Mouse (Mus musculus): ENCODE data around the gene Adarb1.

DNA sequence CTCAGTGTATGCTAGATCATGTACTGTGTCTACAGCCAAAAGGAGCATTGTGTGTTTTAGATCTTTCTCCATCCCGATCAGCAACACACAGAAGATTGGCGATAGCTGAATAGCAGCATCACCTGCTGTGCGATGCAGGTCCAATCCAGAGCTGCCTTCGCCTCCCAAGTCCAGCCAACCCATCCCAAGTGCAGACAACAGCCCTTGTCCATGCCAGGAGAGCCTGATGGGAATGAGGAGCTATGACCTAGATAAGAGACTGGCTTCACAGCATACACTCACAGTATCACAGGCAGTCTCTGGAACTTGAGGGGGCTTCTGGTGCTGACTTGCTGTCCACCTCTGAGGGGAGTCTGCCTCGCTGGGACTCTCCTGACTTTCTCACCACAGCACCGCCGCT lies 30.1 kb upstream of the Adarb1 start:
- no peak for TF ChIP-seq CTCF (IDR thresholded peaks at IDR 0.05)
- no peak for TF ChIP-seq POLR2A (IDR thresholded peaks at IDR 0.05; ENCODE audit: insufficient read depth, low read depth, low read length)

Measured in heart, adult 2 months (tissue).